Mouse (Mus musculus) ovary, adult 18-20 months (tissue): ENCODE results near the gene Fbxo17.
A peak's percentile ranks its signal among the peaks of the same experiment; 100 is the strongest.

ENCODE experiments used
- DNase-seq: peaks from one replicate; pipeline ENCODE4 v3.0.0; 2022; ENCODE audit warnings: low spot score, mixed read lengths

Fbxo17 gene

DNA sequence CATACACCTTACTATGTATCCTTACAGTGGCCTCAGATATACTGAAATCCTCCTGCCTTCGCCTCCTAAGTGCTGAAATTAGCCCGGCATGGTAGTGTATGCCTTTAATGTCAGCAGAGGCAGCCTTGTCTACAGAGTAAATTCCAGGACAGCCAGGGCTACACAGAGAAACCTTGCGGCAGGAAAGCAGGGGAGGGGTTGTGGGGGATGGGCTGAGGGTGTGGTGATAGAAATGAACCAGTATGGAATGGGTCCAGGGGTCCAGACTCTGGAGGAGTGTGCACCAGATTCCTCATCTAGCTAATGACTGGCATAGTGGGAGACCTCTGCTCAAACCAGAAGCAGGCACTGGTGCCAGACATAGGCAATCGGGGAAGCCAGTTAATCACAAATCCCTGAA lies 2.6 kb downstream of the Fbxo17 start:
- DNase-seq: no peak

- no peak for DNase-seq
Measured at GRCm38 (mm10) chr7:28719650-28720049, 3.0 kb downstream of the Fbxo17 start.

GRCm38 (mm10) chr7:28720753-28721537 lies 4.3 kb downstream of the Fbxo17 start:
- no peak for DNase-seq

GRCm38 (mm10) chr7:28722079-28722478 lies 5.5 kb downstream of the Fbxo17 start:
- no peak for DNase-seq

- DNase-seq: no peak
Measured at GRCm38 (mm10) chr7:28724613-28725012, 8.0 kb downstream of the Fbxo17 start.

DNA sequence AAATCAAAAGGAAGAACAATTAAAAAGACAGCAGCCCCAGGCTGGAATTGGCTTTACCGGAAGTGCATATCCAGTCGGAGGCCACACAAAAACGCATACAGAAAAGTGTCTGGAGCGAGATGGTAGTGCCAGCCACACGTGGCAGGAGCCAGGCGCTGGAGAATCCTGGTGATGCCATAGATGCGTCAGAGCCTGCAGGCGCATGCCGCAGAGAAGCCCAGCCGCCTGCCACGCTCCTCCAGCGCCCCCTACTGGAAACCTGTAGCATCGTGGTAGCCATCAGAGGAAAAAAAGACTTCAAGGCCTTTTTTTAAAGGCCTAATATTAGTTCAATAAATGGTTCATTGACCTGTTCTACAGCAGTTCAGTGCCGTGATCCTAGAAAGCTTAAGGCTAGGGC lies 10.0 kb downstream of the Fbxo17 start:
- peak; percentile 45 for DNase-seq

DNA sequence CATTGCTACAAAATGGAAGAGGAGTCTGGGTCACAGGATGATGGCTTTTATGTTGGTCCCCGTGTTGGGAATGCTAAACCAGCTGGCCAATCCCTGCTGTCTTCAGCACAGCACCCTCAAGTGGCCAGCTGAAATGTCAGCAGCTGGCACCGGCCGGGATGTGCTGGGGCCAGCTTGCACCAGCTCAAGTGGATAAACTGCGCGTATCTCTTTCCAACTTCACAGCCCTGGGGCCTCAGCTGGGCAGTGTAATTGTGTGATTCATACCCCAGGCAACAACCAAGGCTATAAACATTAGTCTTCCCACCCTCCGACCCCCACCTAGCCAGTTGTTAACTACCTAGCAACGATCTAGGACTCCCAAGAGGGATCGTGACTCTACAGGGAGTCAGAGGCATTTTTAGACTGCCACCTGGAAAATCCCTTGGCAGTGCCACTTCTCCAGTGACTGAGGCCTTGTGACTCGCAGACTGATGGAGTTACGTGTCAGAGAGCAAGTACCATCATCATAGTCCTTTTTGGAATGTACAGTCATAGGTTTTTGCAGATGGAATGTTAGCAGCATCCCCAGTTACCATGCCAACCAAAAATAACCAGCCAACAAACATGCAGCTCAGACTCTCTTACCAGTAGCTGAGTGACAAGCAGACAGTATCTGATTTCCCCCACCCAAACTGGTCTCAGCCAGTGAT lies 11.2 kb downstream of the Fbxo17 start:
- no peak for DNase-seq

GRCm38 (mm10) chr7:28732341-28733142 lies 15.9 kb downstream of the Fbxo17 start:
- DNase-seq: peak; percentile 31

GRCm38 (mm10) chr7:28733211-28733610 lies 16.6 kb downstream of the Fbxo17 start:
- no peak for DNase-seq

GRCm38 (mm10) chr7:28735701-28736100 lies 19.1 kb downstream of the Fbxo17 start:
- DNase-seq: no peak

GRCm38 (mm10) chr7:28739829-28740228 lies 23.2 kb downstream of the Fbxo17 start:
- no peak for DNase-seq

GRCm38 (mm10) chr7:28740949-28741348 lies 24.3 kb downstream of the Fbxo17 start:
- no peak for DNase-seq

- no peak for DNase-seq
Measured at GRCm38 (mm10) chr7:28741368-28741708, 24.7 kb downstream of the Fbxo17 start.

GRCm38 (mm10) chr7:28741709-28742438 lies 25.3 kb downstream of the Fbxo17 start, which contains the start of the genes Mrps12 and Sars2:
Mrps12 (minus strand) TSS chr7:28741820.
Sars2 (plus strand) TSS chr7:28741992.
- DNase-seq: peak; percentile 93

DNA sequence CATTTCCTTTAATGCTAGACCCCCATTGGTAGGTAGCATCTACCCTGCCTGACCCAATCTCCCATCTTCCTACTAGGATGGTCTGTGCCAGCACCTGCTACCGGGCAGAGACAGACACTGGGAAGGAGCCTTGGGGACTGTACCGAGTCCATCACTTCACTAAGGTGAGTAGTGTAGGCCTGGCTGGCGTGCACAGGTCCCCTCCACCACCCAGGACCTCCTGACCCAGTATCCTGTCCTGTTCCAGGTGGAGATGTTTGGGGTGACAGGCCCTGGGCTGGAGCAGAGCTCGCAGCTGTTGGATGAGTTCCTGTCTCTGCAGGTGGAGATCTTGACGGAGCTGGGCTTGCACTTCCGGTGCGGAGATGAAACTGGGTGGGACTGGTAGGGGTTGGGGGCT lies 33.3 kb downstream of the Fbxo17 start:
- no peak for DNase-seq

DNA sequence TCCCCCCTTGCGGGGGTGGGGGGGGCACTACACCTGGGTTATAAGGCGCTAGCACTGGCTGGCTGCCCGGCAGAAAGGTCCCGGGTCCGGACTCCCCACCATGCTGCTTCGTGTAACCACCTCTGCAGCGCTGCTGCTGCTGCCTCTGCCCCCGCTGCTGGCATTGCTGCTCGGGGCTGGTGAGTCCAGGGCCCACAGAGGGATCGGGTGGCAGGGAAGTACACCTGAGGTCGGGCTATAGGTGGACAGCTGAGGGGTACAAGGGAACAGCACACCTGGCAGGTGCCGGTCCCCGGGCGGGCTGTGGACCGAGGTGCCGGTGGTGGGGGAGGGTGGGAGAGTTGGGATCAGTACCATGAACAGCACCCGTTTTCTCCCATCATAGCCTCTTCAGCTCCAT lies 39.5 kb downstream of the Fbxo17 start, which contains the start of gene Ccer2:
Ccer2 (plus strand) TSS at position 96 of the 400 bp plus-strand sequence.
- no peak for DNase-seq

DNA sequence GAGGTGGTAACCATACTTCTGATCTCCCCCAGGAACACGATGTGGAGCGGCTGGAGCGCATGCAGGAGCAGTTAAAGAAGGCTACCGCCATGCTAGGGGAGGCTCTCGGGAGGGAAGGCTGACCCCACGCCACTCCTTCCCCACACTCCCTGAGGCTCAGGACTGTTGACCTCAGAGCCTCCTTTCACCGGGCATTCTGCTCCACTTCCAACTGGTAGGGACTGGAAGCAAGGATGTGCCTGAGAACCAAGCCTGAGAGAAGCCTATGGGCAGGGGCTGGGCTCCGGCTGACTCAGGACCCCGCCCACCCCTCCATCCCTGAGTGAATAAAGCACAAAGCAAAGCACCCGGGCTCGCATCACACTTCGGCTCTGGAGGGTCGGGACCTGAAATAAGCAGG lies 42.0 kb downstream of the Fbxo17 start:
- DNase-seq: no peak

DNA sequence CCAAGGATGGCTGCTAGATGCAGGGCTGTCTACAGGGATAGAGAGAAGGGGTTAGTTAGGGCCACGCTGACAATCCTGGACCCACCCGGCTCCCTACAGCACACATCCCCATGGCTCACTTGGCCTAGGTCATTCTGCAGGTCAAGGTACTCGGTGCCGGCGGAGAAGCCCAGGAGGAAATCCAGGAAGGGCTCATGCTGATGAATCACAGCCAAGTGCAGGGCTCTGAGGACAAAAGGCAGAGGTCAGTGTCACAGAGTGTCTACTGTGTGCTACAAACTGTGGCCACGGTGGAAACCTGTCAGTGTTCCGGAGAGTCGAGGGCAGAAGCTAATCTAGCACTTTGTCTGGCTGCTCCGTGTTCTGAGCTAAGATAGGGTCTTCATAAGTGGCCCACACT lies 45.3 kb downstream of the Fbxo17 start:
- no peak for DNase-seq

DNA sequence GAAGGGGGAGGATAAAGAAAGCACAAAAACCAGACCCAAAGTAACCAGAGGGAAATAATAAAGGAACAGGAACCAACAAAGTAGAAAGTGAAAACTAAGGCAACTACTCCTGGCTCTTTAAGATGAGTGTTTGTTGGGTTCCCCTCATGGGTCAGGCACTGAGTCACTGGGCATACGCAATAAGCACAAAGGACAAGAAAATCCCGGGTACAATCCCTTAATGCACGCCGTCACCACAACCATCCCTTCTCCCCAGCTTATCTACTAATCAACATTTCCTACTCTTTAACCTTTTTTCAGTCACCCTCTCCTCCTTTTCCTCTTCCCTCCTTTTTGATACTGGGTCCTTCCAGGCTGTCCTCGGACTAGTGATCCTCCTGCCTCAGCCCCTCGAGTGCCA lies 48.6 kb downstream of the Fbxo17 start:
- DNase-seq: no peak

DNA sequence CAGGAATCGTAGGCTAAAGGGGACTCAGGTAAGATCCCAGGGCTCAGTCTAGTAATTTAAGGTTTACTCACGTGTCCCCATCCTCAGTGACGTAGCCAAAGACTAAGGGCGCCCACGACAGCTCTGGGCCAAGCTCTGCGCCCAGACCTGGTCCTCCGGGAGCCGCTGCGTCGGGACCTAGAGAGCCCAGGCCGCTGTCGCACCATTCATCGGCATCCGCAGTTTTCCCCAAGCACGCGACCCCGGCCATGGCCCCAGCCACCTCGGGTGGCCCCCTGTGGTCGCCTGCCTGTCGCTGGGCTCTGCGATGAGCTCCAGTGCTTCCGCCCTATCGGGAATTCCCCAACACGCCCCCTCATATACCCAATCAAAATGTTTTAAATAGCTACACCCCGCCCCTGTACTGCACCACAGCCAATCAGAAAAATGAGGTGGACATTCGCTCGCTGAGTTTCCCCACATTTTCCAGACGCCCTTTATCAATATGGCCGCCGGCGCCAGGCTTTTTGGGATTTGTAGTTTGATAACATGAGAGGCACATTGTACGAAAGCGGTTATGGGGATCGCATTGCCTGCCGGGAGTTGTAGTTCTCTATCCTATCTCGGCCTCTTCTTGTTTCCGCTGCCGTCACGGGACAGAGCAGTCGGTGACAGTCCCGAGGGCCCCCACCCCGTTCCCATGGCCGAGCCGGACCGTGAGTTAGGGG lies 49.7 kb downstream of the Fbxo17 start, which contains the start of gene Sirt2:
Sirt2 (plus strand) TSS at position 563 of the 707 bp plus-strand sequence.
- peak; percentile 96 for DNase-seq

DNA sequence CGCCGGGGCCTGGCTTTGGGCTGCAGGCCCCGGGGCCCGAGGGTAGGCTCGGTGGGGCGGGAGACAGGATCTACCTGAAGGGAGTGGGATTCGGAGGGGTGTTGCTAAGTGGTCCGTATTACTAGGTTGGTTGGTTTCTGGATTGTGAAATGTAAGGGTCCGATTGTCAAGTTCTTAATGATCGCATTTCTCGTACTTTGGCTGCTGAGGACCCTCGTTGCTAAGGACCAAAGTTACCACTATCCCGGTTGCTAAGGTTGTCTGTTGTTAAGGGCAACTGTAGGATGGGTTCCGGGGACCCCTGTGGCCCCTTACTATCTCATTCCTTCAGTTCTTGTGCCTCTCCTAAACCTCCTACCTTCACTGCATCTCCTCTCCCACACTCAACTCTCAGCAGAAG lies 50.3 kb downstream of the Fbxo17 start:
- no peak for DNase-seq
